Mouse (Mus musculus): ENCODE measurements around the gene Serpina16. TPM values are rescaled to one million over a fixed set of nuclear protein-coding genes. Genes with fewer than 3 reads are reported as not detected.
"Not testable (repeated sequence)": the region's sequence is repeated elsewhere in the genome, so short reads cannot be mapped to it uniquely, and the experiment has no call there.

Gene Serpina16
- polyA plus RNA-seq, 2 experiments, result 0.04 to 0.06 TPM

DNA sequence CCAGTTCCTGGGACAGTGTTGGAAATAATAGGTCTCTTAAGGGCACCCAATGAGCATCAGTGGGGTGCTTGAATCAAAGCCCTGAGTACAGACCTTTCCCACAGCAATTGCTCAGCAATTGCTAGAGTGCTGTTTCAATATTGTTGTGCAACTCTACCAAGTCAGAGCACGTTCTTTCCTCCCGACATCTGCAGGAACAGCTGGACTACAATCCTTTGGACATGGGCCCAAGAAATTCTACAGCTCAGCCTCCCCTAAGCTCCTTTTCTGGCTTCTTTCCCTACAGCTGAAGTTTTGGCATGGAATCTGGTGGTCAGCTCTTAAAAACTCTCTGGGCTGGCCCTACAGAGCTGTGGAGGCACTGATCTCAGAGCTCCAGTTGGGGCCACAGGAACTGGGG, 2.8 kb downstream of the Serpina16 start:
- no peak overlapping the region for H3K9ac ChIP-seq (replicated peaks)
- no peak overlapping the region for H3K27ac ChIP-seq
- ATAC-seq (ENCODE audit: insufficient read depth), result no peak
- TF ChIP-seq EP300 (IDR thresholded peaks at IDR 0.05; ENCODE audit: low read depth), result no peak
- no peaks in the 10 kb centered on the region for H3K9me3 ChIP-seq (ENCODE audit: control insufficient read depth, low read length)
- H3K4me1 ChIP-seq (replicated peaks; ENCODE audit: control insufficient read depth in 2 of 2, insufficient read depth in 2 of 2, low read length in 1 of 2), result peaks cover 0 to 6% of the 10 kb centered on the region in 2 experiments; a peak in 1 of 4 replicates
- H3K4me2 ChIP-seq (ENCODE audit: low read depth), result no peak overlapping the region
- no peak overlapping the region for H3K4me3 ChIP-seq (ENCODE audit: insufficient read depth in 1 of 2, low read depth in 2 of 2, low read length in 2 of 2)
- no peaks in the 10 kb centered on the region for H3K36me3 ChIP-seq (replicated peaks; ENCODE audit: control insufficient read depth, insufficient read depth, low read depth)
- DNase-seq (ENCODE audit: low read depth in 3 of 3, low spot score in 3 of 3), result no peak
- WGBS (ENCODE audit: insufficient replicate concordance), result 49% methylated on average over 2 of the region's 2 CpGs
- no peaks in the 10 kb centered on the region for H3K27me3 ChIP-seq (ENCODE audit: control insufficient read depth, insufficient read depth, low read length)

- Histone ChIP-seq H3K9ac (replicated peaks) (no peak overlapping the region), H3K4me3 (ENCODE audit: insufficient read depth in 1 of 2, low read depth in 2 of 2, low read length in 2 of 2) (no peak overlapping the region), H3K27ac (no peak overlapping the region), H3K27me3 (ENCODE audit: control insufficient read depth, insufficient read depth, low read length) (no peaks in the 10 kb centered on the region), H3K36me3 (replicated peaks; ENCODE audit: control insufficient read depth, insufficient read depth, low read depth) (no peaks in the 10 kb centered on the region), H3K4me1 (replicated peaks; ENCODE audit: control insufficient read depth in 2 of 2, insufficient read depth in 2 of 2, low read length in 1 of 2) (peaks cover 0 to 6% of the 10 kb centered on the region in 2 experiments; a peak in 1 of 4 replicates), H3K4me2 (ENCODE audit: low read depth) (no peak overlapping the region), H3K9me3 (ENCODE audit: control insufficient read depth, low read length) (no peaks in the 10 kb centered on the region)
- 50% methylated on average over 3 of the region's 3 CpGs for WGBS (ENCODE audit: insufficient replicate concordance)
- TF ChIP-seq CTCF (IDR thresholded peaks at IDR 0.05; ENCODE audit: low read depth), result no peak
- no peak for TF ChIP-seq EP300 (IDR thresholded peaks at IDR 0.05; ENCODE audit: low read depth)
- no peak for DNase-seq (ENCODE audit: low read depth in 3 of 3, low spot score in 3 of 3)
- ATAC-seq (ENCODE audit: insufficient read depth), result no peak
Measured at GRCm38 (mm10) chr12:103671483-103671882, 4.5 kb downstream of the Serpina16 start.

DNA sequence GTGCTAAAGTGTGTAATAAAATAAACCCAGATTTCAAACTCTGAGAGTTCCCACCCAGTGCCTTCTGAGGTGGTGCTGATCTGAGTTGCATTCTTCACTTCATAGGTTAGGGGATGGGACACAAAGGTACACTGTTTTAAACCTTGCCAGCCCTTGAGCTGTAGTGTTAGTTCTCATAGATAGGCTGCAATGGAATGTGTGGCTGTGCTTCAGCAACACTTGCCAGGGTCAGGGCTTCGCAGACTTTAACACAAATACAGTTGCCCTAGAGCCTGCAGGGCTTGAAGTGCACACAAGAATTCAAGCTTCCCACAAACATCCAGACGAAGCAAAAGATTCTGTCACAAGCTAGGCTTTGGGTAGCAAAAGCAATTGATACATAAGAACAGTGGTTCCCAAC, 5.0 kb downstream of the Serpina16 start:
- peaks cover 0 to 6% of the 10 kb centered on the region in 2 experiments; a peak in 1 of 4 replicates for H3K4me1 ChIP-seq (replicated peaks; ENCODE audit: control insufficient read depth in 2 of 2, insufficient read depth in 2 of 2, low read length in 1 of 2)
- H3K4me3 ChIP-seq (ENCODE audit: insufficient read depth in 1 of 2, low read depth in 2 of 2, low read length in 2 of 2), result no peak overlapping the region
- ATAC-seq (ENCODE audit: insufficient read depth) (no peak), DNase-seq (ENCODE audit: low read depth in 3 of 3, low spot score in 3 of 3) (no peak)
- H3K9ac ChIP-seq (replicated peaks), result no peak overlapping the region
- H3K36me3 ChIP-seq (replicated peaks; ENCODE audit: control insufficient read depth, insufficient read depth, low read depth), result no peaks in the 10 kb centered on the region
- H3K9me3 ChIP-seq (ENCODE audit: control insufficient read depth, low read length), result no peaks in the 10 kb centered on the region
- no peak overlapping the region for H3K27ac ChIP-seq
- H3K4me2 ChIP-seq (ENCODE audit: low read depth), result no peak overlapping the region
- no peaks in the 10 kb centered on the region for H3K27me3 ChIP-seq (ENCODE audit: control insufficient read depth, insufficient read depth, low read length)
- TF ChIP-seq CTCF (IDR thresholded peaks at IDR 0.05; ENCODE audit: low read depth) (no peak), EP300 (IDR thresholded peaks at IDR 0.05; ENCODE audit: low read depth) (no peak)
- WGBS (ENCODE audit: insufficient replicate concordance), result 29% methylated on average over 2 of the region's 2 CpGs

DNA sequence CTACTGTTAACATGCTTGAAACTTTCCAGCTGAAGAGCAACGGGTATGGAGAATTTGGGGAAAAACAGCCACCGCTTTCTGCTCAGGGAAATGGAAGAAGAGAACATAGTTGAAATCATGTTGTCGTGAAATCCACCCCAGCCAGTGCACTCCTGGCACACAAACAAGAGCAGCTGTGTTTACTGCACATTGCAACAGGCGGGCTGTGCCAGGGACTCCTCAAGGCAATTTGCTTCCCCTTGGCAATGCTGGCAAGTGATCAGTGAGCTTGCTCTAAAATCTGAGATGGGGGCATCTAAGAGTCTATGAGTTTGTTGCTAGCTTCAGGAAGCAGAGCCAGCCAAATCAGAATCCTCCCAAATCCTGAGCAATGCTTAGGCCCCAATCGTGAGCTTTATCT, 5.6 kb downstream of the Serpina16 start:
- Histone ChIP-seq H3K4me3 (ENCODE audit: insufficient read depth in 1 of 2, low read depth in 2 of 2, low read length in 2 of 2) (no peak overlapping the region), H3K9ac (replicated peaks) (no peak overlapping the region), H3K36me3 (replicated peaks; ENCODE audit: control insufficient read depth, insufficient read depth, low read depth) (no peaks in the 10 kb centered on the region), H3K4me1 (replicated peaks; ENCODE audit: control insufficient read depth in 2 of 2, insufficient read depth in 2 of 2, low read length in 1 of 2) (peaks cover 0 to 6% of the 10 kb centered on the region in 2 experiments; a peak in 1 of 4 replicates), H3K27me3 (ENCODE audit: control insufficient read depth, insufficient read depth, low read length) (no peaks in the 10 kb centered on the region), H3K27ac (no peak overlapping the region), H3K9me3 (ENCODE audit: control insufficient read depth, low read length) (no peaks in the 10 kb centered on the region), H3K4me2 (ENCODE audit: low read depth) (no peak overlapping the region)
- TF ChIP-seq CTCF (IDR thresholded peaks at IDR 0.05; ENCODE audit: low read depth) (no peak), EP300 (IDR thresholded peaks at IDR 0.05; ENCODE audit: low read depth) (no peak)
- 65% methylated on average over 5 of the region's 5 CpGs for WGBS (ENCODE audit: insufficient replicate concordance)
- DNase-seq (ENCODE audit: low read depth in 3 of 3, low spot score in 3 of 3) (no peak), ATAC-seq (ENCODE audit: insufficient read depth) (no peak)

DNA sequence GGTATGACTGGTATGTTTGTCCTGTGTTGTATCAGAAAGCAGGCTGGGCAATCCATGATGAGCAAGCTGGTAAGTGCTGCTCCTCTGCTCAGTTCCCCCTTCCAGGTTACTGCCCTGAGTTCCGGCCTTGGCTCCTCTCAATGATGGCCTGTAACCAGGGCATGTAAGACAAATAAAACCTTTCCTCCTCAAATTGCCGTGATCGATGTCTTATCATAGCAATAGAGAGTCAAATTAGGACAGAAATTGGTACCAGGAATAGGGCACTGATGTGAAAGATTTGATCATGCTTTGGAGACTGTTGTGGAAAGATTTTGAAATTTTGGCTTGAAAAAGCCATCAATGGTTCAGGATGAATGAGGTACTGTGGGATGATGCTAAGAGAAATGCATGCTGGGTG, 10.7 kb downstream of the Serpina16 start:
- 64% methylated on average over 3 of the region's 3 CpGs for WGBS (ENCODE audit: insufficient replicate concordance)
- H3K4me2 ChIP-seq (ENCODE audit: low read depth), result no peak overlapping the region
- no peak for DNase-seq (ENCODE audit: low read depth in 3 of 3, low spot score in 3 of 3)

GRCm38 (mm10) chr12:103662053-103662452, 13.9 kb downstream of the Serpina16 start:
- H3K9me3 ChIP-seq (ENCODE audit: control insufficient read depth, low read length); H3K36me3 ChIP-seq (replicated peaks; ENCODE audit: control insufficient read depth, insufficient read depth, low read depth); H3K4me3 ChIP-seq (ENCODE audit: insufficient read depth in 1 of 2, low read depth in 2 of 2, low read length in 2 of 2); DNase-seq (ENCODE audit: low read depth in 3 of 3, low spot score in 3 of 3); H3K27ac ChIP-seq; H3K9ac ChIP-seq (replicated peaks); H3K27me3 ChIP-seq (ENCODE audit: control insufficient read depth, insufficient read depth, low read length); H3K4me2 ChIP-seq (ENCODE audit: low read depth); ATAC-seq (ENCODE audit: insufficient read depth); H3K4me1 ChIP-seq (replicated peaks; ENCODE audit: control insufficient read depth in 2 of 2, insufficient read depth in 2 of 2, low read length in 1 of 2): not testable (repeated sequence)

More for the DNA sequence above, 10.7 kb downstream of the Serpina16 start:
- Histone ChIP-seq H3K9me3 (ENCODE audit: control insufficient read depth, low read length) (no peaks in the 10 kb centered on the region), H3K36me3 (replicated peaks; ENCODE audit: control insufficient read depth, insufficient read depth, low read depth) (no peaks in the 10 kb centered on the region), H3K27ac (no peak overlapping the region), H3K9ac (replicated peaks) (no peak overlapping the region), H3K27me3 (ENCODE audit: control insufficient read depth, insufficient read depth, low read length) (no peaks in the 10 kb centered on the region), H3K4me1 (replicated peaks; ENCODE audit: control insufficient read depth in 2 of 2, insufficient read depth in 2 of 2, low read length in 1 of 2) (peaks cover 0 to 1% of the 10 kb centered on the region in 2 experiments; a peak in 1 of 4 replicates), H3K4me3 (ENCODE audit: insufficient read depth in 1 of 2, low read depth in 2 of 2, low read length in 2 of 2) (no peak overlapping the region)
- no peak for ATAC-seq (ENCODE audit: insufficient read depth)
- no peak for TF ChIP-seq CTCF (IDR thresholded peaks at IDR 0.05; ENCODE audit: low read depth)
- TF ChIP-seq EP300 (IDR thresholded peaks at IDR 0.05; ENCODE audit: low read depth), result no peak
